Mouse (Mus musculus) lung, embryonic 14.5 days (tissue): ENCODE data around the gene Tubb4a. TPM values are rescaled to one million over a fixed set of nuclear protein-coding genes. Genes with fewer than 3 reads are reported as not detected.
A peak's percentile ranks its signal among the peaks of the same experiment; 100 is the strongest.
"Not testable (repeated sequence)": the region's sequence is repeated elsewhere in the genome, so short reads cannot be mapped to it uniquely, and the experiment has no call there.

Source experiments
- ATAC-seq: fragments of 200-750 bp; cut with Nextera tagmentation; 2 replicates; pipeline ENCODE4 v1.8.0; 2017; ENCODE audit warnings: mild to moderate bottlenecking, moderate TSS enrichment, moderate library complexity; ENCODE audit not compliant: insufficient read depth
- DNase-seq: peaks from one replicate; pipeline ENCODE4 v3.0.0-alpha.2; 2015
- H3K27ac ChIP-seq: fragments of 300-500 bp; sonication (generic); 2 replicates; pipeline ENCODE4 v1.5.1; 2014; ENCODE audit warnings: low read depth, mild to moderate bottlenecking, moderate library complexity
- H3K27me3 ChIP-seq: fragments of 300-500 bp; sonication (generic); 2 replicates; pipeline ENCODE4 v1.6.1; 2014; ENCODE audit warnings: low read length, control low read depth; ENCODE audit not compliant: insufficient read depth
- H3K36me3 ChIP-seq: fragments of 300-500 bp; sonication (generic); 2 replicates; pipeline ENCODE4 v1.6.1; 2014; ENCODE audit warnings: control low read depth; ENCODE audit not compliant: insufficient read depth
- H3K4me1 ChIP-seq: fragments of 300-500 bp; sonication (generic); 2 replicates; pipeline ENCODE4 v1.6.1; 2014; ENCODE audit warnings: antibody characterized with exemption, control low read depth; ENCODE audit not compliant: insufficient read depth
- H3K4me2 ChIP-seq: fragments of 300-500 bp; sonication (generic); 2 replicates; pipeline ENCODE4 v1.6.1; 2014; ENCODE audit warnings: mild to moderate bottlenecking
- H3K4me3 ChIP-seq: fragments of 300-500 bp; sonication (generic); 2 replicates; pipeline ENCODE4 v1.5.1; 2014; ENCODE audit warnings: low read depth, low read length
- H3K9ac ChIP-seq: fragments of 300-500 bp; sonication (generic); 2 replicates; pipeline ENCODE4 v1.6.1; 2014
- H3K9me3 ChIP-seq: fragments of 300-500 bp; sonication (generic); 2 replicates; pipeline ENCODE4 v1.6.1; 2016; ENCODE audit warnings: low read depth, low read length, control low read depth
- CTCF ChIP-seq: IDR thresholded peaks from 2 replicates; pipeline ENCODE4 v1.5.1; 2016; ENCODE audit warnings: antibody characterized with exemption, low read depth
- WGBS: fragments of 180-500 bp; shearing (Covaris S2); extraction: QIAGEN DNeasy Blood & Tissue Kit; methylation state at CpG from one replicate; pipeline ENCODE4 v1.1.7; 2014; 5-methylcytosine and 5-hydroxymethylcytosine counted together
- polyA plus RNA-seq: library from polyadenylated mRNA; unstranded; fragments of >200 nt; fragmentation: Nextera tagmentation; extraction: Ambion mirVana; gene quantifications from 2 replicates; pipeline ENCODE4 v1.2.1, GENCODE M21; 2014

The Tubb4a gene
- polyA plus RNA-seq = 20.3 and 22.9 TPM in 2 replicates

- peak; percentile 8; the same call in 1 of the 2 replicates for TF ChIP-seq CTCF
- H3K4me1 ChIP-seq = no peaks in the 10 kb centered on the region
- H3K36me3 ChIP-seq = no peaks in the 10 kb centered on the region
- peaks cover 6% of the 10 kb centered on the region; the same call in 1 of the 2 replicates for H3K27me3 ChIP-seq
- ATAC-seq (peak; percentile 74), DNase-seq (peak; percentile 57)
- H3K27ac ChIP-seq = no peak within 1 kb of the TSS
- peak within 1 kb of the TSS; percentile 13; the same call in 1 of the 2 replicates for H3K9ac ChIP-seq
- under 1% methylated on average over 31 of the region's 31 CpGs for WGBS
- peak within 1 kb of the TSS; percentile 61 for H3K4me2 ChIP-seq
- H3K4me3 ChIP-seq = peak within 1 kb of the TSS; percentile 31
- no peaks in the 10 kb centered on the region for H3K9me3 ChIP-seq
These were observed at the start of gene Tubb4a for GRCm38 (mm10) chr17:57087049-57087832. TSS of gene Tubb4a (minus strand) at chr17:57087782.

- TF ChIP-seq CTCF = no peak
- ATAC-seq (no peak), DNase-seq (no peak)
- no peak overlapping the region for H3K4me2 ChIP-seq
- no peaks in the 10 kb centered on the region for H3K27me3 ChIP-seq
- H3K27ac ChIP-seq = no peak overlapping the region
- 74% methylated on average over 3 of the region's 3 CpGs for WGBS
- no peak overlapping the region for H3K4me3 ChIP-seq
- no peak overlapping the region for H3K9ac ChIP-seq
- no peaks in the 10 kb centered on the region for H3K4me1 ChIP-seq
- H3K36me3 ChIP-seq = no peaks in the 10 kb centered on the region
- no peaks in the 10 kb centered on the region for H3K9me3 ChIP-seq
These were observed 48.1 kb upstream of the Tubb4a start for GRCm38 (mm10) chr17:57135635-57136034.

GRCm38 (mm10) chr17:57134693-57135092, 47.1 kb upstream of the Tubb4a start:
- Histone ChIP-seq H3K4me1 (no peaks in the 10 kb centered on the region), H3K9ac (no peak overlapping the region), H3K27ac (no peak overlapping the region), H3K4me3 (no peak overlapping the region), H3K36me3 (no peaks in the 10 kb centered on the region), H3K9me3 (no peaks in the 10 kb centered on the region), H3K4me2 (no peak overlapping the region), H3K27me3 (no peaks in the 10 kb centered on the region)
- TF ChIP-seq CTCF = no peak
- no peak for ATAC-seq
- WGBS = 83% methylated on average over 2 of the region's 2 CpGs
- no peak for DNase-seq

DNA sequence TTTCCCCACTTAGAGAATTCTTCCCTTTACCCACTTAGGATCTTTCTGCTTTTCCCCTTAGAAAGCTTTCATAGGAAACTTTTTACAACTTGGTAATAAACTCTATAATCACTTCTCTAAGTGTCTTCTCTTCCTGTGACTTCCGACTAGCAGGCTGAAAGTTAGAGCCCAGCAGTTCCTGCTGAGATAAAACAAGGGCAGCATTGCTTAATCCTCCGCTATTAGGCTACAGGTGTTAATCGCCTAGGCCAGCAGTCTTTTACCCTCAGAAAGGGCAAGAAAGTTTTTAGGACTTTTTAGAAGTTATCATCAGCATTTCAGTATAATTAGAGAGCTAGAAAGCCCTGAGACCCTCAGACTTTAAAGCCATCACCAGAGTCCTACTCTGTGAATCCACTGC, 46.4 kb upstream of the Tubb4a start:
- DNase-seq, H3K27ac ChIP-seq, H3K27me3 ChIP-seq, H3K4me1 ChIP-seq, H3K4me3 ChIP-seq, H3K9ac ChIP-seq, H3K36me3 ChIP-seq, H3K9me3 ChIP-seq, ATAC-seq, H3K4me2 ChIP-seq: not testable (repeated sequence)
- WGBS = 10% methylated on average over 3 of the region's 3 CpGs

DNA sequence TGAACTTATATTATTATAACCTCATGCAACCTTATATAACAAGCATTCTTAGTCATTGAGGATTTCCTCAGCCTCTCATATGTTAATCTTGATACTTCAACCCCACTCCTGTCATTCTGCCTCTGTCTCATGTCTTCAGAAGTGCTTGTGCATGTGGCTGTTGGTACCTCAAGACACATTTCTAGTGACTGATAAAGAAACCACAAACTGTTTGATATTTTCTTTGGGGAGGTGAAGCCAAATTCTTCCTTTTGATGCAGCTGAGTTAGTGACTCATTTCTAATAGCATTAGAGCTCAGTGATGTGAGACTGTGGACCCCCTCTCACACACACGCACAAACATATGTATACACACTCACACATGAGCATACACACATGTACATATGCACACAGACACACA, 44.2 kb upstream of the Tubb4a start:
- ATAC-seq (no peak), DNase-seq (no peak)
- no peaks in the 10 kb centered on the region for H3K9me3 ChIP-seq
- TF ChIP-seq CTCF = no peak
- 67% methylated on average over 1 of the region's 1 CpGs for WGBS
- H3K27me3 ChIP-seq = no peaks in the 10 kb centered on the region
- H3K9ac ChIP-seq = no peak overlapping the region
- no peak overlapping the region for H3K4me2 ChIP-seq
- H3K36me3 ChIP-seq = no peaks in the 10 kb centered on the region
- H3K27ac ChIP-seq = no peak overlapping the region
- H3K4me1 ChIP-seq = no peaks in the 10 kb centered on the region
- no peak overlapping the region for H3K4me3 ChIP-seq

GRCm38 (mm10) chr17:57125853-57126622, 38.5 kb upstream of the Tubb4a start:
- Histone ChIP-seq H3K36me3 (no peaks in the 10 kb centered on the region), H3K4me2 (no peak overlapping the region), H3K27me3 (no peaks in the 10 kb centered on the region), H3K9me3 (no peaks in the 10 kb centered on the region), H3K27ac (no peak overlapping the region), H3K4me3 (no peak overlapping the region), H3K9ac (no peak overlapping the region), H3K4me1 (no peaks in the 10 kb centered on the region)
- TF ChIP-seq CTCF = no peak
- DNase-seq (no peak), ATAC-seq (no peak)
- WGBS = 54% methylated on average over 3 of the region's 3 CpGs

- DNase-seq (no peak), ATAC-seq (no peak)
- no peak overlapping the region for H3K27ac ChIP-seq
- no peak overlapping the region for H3K4me3 ChIP-seq
- no peaks in the 10 kb centered on the region for H3K4me1 ChIP-seq
- no peaks in the 10 kb centered on the region for H3K36me3 ChIP-seq
- H3K9ac ChIP-seq = no peak overlapping the region
- TF ChIP-seq CTCF = no peak
- H3K4me2 ChIP-seq = no peak overlapping the region
- 70% methylated on average over 4 of the region's 4 CpGs for WGBS
- H3K27me3 ChIP-seq = no peaks in the 10 kb centered on the region
- H3K9me3 ChIP-seq = no peaks in the 10 kb centered on the region
These were observed 37.2 kb upstream of the Tubb4a start for GRCm38 (mm10) chr17:57124792-57125191.
